Mouse (Mus musculus) T-helper 17 cell (primary cell): Measurements from ENCODE around the gene 6330409D20Rik.

Source experiments
- in situ Hi-C, 2 experiments: fragments of 300-600 bp; cut with MboI, MseI; formaldehyde crosslinking; loops; 1 replicate in 1 of 2; 2 replicates in 1 of 2; pipeline ENCODE4 v1.15.1; 2025; ENCODE audit warnings: high pct_unique_total_duplicates in 2 of 2

6330409D20Rik gene

GRCm38 (mm10) chr2:32757056-32757845 lies 16.4 kb upstream of the 6330409D20Rik start, which contains the start of gene Tor2a:
Tor2a (plus strand) TSS chr2:32757234.
- in situ Hi-C loops = loop anchor here in 1 of 2 experiments (5.0 kb wide), 1 partner anchor 45 kb away; the partner anchor contains the start of gene Cdk9

DNA sequence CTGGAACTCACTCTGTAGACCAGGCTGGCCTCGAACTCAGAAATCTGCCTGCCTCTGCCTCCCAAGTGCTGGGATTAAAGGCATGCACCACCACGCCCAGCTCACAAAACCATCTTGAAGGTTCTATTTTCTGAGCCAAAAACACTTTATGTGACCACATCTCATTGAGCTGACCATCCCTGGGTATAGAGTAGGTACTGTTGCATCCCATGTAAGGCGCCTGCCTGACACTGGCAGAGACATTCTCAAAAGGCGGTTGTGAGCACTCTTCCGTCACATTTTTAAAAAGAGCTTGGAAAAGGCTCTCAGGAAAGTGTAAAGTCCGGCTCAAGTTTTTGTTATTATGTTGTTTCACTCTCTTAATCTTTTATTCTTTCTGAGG lies 15.8 kb upstream of the 6330409D20Rik start:
- in situ Hi-C loops = loop anchor here in 1 of 2 experiments (5.0 kb wide), 1 partner anchor 44 kb away; the partner anchor contains the start of gene Cdk9

DNA sequence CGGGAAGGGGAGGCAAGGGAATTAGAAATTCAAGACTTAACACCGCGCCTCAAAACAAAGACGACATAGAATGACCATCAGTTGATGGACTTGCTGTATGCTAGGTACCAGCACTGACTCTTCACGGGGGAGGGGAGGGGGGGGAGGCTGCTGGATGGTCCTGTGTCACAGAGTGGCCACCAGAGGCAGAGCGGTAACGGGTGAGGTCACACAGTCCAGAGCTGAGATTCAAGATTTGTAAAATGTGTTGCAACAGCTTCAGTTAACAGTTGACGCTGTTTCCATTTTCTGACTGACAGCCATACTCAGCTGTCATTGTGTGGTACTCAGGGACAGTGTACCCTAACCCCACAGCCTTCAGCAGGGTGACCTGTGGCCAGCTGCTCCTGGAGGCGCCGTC lies 11.4 kb upstream of the 6330409D20Rik start:
- in situ Hi-C loops = no loop called here

GRCm38 (mm10) chr2:32751665-32752033 lies 10.8 kb upstream of the 6330409D20Rik start:
- in situ Hi-C loops = no loop called here

DNA sequence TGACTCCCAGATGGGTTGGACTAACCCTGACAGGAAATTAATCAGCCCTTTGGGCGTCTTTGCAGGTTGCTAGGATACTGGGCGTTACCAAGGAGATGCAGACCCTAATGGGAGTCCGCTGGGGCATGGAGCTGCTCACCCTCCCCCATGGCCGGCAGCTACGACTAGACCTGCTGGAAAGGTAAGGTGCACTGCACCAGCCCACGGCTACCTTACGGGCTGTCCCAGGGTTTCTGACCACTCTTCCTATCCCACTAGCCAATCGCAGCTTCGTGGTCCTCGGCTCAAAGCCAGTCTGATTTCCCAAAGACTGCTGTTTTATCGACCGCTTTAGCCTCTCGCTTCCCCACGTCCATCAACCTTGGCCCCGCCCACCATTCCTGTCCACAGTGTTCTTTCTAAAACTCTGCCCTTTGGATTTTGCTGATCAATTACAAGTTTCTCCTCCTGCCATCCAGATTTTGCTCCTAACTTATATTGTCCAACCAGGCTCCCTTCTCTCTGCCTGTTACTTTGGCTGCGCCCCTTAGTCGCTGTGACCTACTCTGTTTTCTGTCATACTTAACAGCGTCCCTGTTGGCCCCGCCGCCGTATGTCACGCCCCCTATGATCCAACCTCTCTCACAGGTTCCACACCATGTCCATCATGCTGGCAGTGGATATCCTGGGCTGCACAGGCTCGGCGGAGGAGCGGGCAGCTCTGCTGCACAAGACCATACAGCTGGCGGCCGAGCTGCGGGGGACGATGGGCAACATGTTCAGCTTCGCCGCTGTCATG lies 10.3 kb upstream of the 6330409D20Rik start:
- in situ Hi-C loops = no loop called here

- in situ Hi-C loops = no loop called here
Measured at GRCm38 (mm10) chr2:32750199-32750598, 9.4 kb upstream of the 6330409D20Rik start.

- in situ Hi-C loops = loop anchor here in 1 of 2 experiments (5.0 kb wide), 1 partner anchor 37 kb away; the partner anchor contains the start of gene Cdk9
Measured at GRCm38 (mm10) chr2:32749082-32749481, 8.3 kb upstream of the 6330409D20Rik start.

DNA sequence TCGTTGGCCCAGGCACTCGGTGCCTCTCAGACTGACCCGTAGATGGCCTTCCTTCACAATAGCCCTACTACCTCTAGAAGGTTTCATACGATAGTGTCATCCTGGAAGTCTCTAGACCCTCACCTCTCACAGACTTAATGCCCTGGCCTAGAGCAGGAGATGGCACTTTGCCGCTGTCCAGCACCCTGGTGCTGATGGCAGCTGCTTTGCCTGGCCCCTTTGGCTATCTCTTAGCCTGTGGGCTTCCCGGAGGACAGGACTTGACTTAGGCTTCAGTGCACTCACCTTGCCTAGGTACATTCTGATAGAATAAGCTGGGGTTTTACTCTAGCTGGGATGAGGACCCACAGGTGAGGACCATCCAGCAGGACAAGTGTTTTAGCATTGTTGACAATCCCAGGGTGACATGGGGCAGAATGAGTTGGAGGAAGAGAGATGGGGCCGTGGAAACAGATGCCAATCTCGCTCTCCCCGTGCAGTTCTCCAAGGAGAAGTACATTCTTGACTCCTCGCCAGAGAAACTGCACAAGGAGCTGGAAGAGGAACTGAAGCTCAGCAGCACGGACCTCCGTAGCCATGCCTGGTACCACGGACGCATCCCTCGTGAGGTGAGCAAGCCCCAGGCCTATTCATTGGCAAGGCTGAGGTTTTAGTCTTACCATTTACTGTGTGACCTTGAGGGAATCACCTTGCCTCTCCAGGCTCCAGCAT lies 3.6 kb upstream of the 6330409D20Rik start:
- in situ Hi-C loops = no loop called here

- in situ Hi-C loops = no loop called here
Measured at GRCm38 (mm10) chr2:32742173-32742531, 1.3 kb upstream of the 6330409D20Rik start.

- in situ Hi-C loops = no loop called here
Measured at GRCm38 (mm10) chr2:32741273-32742172, 707 bp upstream of the 6330409D20Rik start.

GRCm38 (mm10) chr2:32739311-32739710 lies 1.5 kb downstream of the 6330409D20Rik start:
- in situ Hi-C loops = no loop called here

- in situ Hi-C loops = no loop called here
Measured at GRCm38 (mm10) chr2:32737008-32737407, 3.8 kb downstream of the 6330409D20Rik start.

DNA sequence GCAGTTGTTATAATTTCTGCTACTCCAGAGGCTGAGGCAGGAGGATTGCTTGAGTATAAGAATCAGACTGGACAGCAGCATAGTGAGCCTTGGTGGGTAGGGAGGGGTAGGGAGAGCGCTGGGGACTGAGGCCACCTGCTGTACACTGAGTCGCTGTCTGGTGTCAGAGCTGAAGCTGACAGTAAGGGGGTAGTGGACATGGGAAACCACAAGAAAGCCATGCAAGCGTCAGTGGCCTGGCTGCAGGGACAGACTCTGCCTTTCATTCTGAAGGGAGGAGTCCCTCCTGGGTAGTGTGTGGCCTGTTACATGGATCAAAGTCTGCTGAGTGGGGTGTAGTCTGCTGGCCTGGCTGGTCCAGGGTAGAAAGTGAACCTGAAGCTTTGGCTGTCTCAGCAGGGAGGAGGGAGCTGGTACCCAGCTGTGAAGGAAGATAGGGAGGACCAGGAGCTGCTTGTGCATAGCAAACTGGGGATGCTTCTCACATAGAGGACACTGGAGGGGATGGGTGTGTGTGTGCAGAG lies 4.4 kb downstream of the 6330409D20Rik start:
- in situ Hi-C loops = no loop called here

GRCm38 (mm10) chr2:32734933-32735332 lies 5.9 kb downstream of the 6330409D20Rik start:
- in situ Hi-C loops = no loop called here

DNA sequence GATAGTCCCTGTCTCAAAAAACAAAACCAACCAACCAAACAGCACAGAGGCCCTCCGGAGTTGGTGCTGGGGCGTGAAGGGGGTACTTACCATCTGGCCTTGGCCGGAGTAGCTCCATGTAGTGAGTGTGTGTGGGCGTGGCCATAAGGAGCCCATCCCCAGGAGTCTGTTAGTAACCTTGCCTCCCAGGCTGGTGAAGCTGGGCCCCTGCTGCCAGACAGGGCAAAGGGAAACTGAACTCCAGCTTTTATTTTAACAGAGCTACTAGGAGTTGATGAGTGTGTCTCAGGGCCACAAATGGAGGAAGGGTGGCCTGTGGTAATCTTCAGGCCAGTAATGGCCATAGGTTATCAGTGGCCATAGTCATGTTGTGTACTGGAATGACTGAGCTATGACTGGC lies 6.3 kb downstream of the 6330409D20Rik start:
- in situ Hi-C loops = no loop called here

GRCm38 (mm10) chr2:32732695-32733094 lies 8.1 kb downstream of the 6330409D20Rik start:
- in situ Hi-C loops = no loop called here

- in situ Hi-C loops = no loop called here
Measured at GRCm38 (mm10) chr2:32731911-32732310, 8.9 kb downstream of the 6330409D20Rik start.

DNA sequence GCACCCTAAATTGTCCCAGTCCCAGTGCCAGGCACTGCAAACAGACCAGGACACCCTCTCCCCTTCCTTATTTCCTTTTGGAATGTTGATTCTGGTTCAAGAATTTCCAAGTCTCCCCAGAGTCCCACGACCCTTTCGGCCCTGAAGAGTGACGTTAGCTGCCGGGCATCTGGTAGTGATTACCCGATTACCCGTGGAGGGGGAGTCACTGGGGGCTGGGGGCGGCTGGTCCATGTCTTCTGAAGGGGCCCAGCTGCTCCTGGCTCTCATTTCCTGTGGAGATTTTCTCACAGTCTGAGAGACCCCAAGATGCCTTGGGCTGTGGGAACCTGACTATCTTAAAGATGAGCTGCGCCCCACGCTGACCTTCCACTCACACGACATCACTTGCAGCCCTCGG lies 10.0 kb downstream of the 6330409D20Rik start:
- in situ Hi-C loops = no loop called here

DNA sequence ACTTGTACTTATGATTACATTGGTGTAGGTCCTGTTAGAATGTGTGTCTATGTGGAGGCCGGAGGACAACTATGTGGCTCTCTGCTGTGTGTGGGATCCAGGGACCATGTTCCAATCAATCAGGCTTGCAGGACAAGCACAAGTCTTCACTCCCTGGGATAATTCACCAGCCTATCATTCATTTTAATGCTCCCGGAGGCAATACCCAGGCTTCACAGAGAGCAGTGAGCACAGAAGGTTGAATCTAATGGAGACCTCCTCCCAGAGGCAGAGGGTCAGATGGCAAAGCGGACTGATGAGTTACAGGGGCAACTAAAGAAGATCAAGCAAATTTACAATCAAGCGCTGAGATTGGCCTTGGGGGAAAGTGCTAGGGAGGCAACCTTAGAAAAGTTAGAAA lies 11.3 kb downstream of the 6330409D20Rik start:
- in situ Hi-C loops = loop anchor here in 1 of 2 experiments (10.0 kb wide), 1 partner anchor 675 kb away; no protein-coding TSS in a partner anchor

GRCm38 (mm10) chr2:32728463-32728862 lies 12.4 kb downstream of the 6330409D20Rik start:
- in situ Hi-C loops = loop anchor here in 1 of 2 experiments (10.0 kb wide), 1 partner anchor 674 kb away; no protein-coding TSS in a partner anchor
